Mouse (Mus musculus) yolk sac, embryonic 10.5 days (tissue): ENCODE measurements at regions not wholly inside any gene's neighbourhood (a gene's known extent, or its start where the extent isn't known, plus 50 kb on each side); places are given as distances from the start of the nearest gene placed in this dataset.
"Not testable (repeated sequence)": the region's sequence is repeated elsewhere in the genome, so short reads cannot be mapped to it uniquely, and the experiment has no call there.

ENCODE experiments used
- DNase-seq: peaks from one replicate; pipeline ENCODE4 v3.0.0-alpha.2; 2017; ENCODE audit warnings: low spot score

- no peak for DNase-seq
These were observed 530.7 kb downstream of the Pdcd6ip start for GRCm38 (mm10) chr9:113177181-113177917.

GRCm38 (mm10) chr9:113171767-113172405 is 536.2 kb downstream of the Pdcd6ip start:
- DNase-seq, result no peak

GRCm38 (mm10) chr9:113162897-113163874 is 544.9 kb downstream of the Pdcd6ip start:
- DNase-seq, result no peak

- DNase-seq, result no peak
These were observed 548.0 kb downstream of the Pdcd6ip start for GRCm38 (mm10) chr9:113160011-113160410.

- DNase-seq, result no peak
These were observed 550.0 kb downstream of the Pdcd6ip start for GRCm38 (mm10) chr9:113158080-113158479.

- DNase-seq, result no peak
These were observed 550.5 kb downstream of the Pdcd6ip start for GRCm38 (mm10) chr9:113157474-113158076.

GRCm38 (mm10) chr9:113156707-113157106 is 551.4 kb downstream of the Pdcd6ip start:
- no peak for DNase-seq

- DNase-seq, result no peak
These were observed 559.0 kb downstream of the Pdcd6ip start for GRCm38 (mm10) chr9:113149084-113149483.

GRCm38 (mm10) chr9:113146571-113146970 is 561.5 kb downstream of the Pdcd6ip start:
- DNase-seq, result no peak

GRCm38 (mm10) chr9:113145036-113145435 is 563.0 kb downstream of the Pdcd6ip start:
- DNase-seq, result no peak

- no peak for DNase-seq
These were observed 573.4 kb downstream of the Pdcd6ip start for GRCm38 (mm10) chr9:113134611-113135010.

- peak; percentile 8 for DNase-seq
These were observed 584.9 kb downstream of the Pdcd6ip start for GRCm38 (mm10) chr9:113123004-113123692.

GRCm38 (mm10) chr9:113122253-113122749 is 585.8 kb downstream of the Pdcd6ip start:
- peak; percentile 7 for DNase-seq

- DNase-seq, result no peak
These were observed 587.7 kb downstream of the Pdcd6ip start for GRCm38 (mm10) chr9:113120385-113120784.

- DNase-seq, result no peak
These were observed 588.3 kb downstream of the Pdcd6ip start for GRCm38 (mm10) chr9:113119721-113120120.

- no peak for DNase-seq
These were observed 592.5 kb downstream of the Pdcd6ip start for GRCm38 (mm10) chr9:113115576-113115975.

GRCm38 (mm10) chr9:113112753-113113152 is 595.3 kb downstream of the Pdcd6ip start:
- DNase-seq, result no peak

- no peak for DNase-seq
These were observed 606.3 kb downstream of the Pdcd6ip start for GRCm38 (mm10) chr9:113101733-113102132.

GRCm38 (mm10) chr9:113100641-113101040 is 607.4 kb downstream of the Pdcd6ip start:
- DNase-seq, result no peak

GRCm38 (mm10) chr9:113095421-113095820 is 612.6 kb downstream of the Pdcd6ip start:
- DNase-seq, result not testable (repeated sequence)

GRCm38 (mm10) chr9:113093863-113094390 is 614.1 kb downstream of the Pdcd6ip start:
- DNase-seq, result no peak
